Mouse (Mus musculus): Measurements from ENCODE around the gene Gm29776.
A peak's percentile ranks its signal among the peaks of the same experiment; 100 is the strongest.

DNA sequence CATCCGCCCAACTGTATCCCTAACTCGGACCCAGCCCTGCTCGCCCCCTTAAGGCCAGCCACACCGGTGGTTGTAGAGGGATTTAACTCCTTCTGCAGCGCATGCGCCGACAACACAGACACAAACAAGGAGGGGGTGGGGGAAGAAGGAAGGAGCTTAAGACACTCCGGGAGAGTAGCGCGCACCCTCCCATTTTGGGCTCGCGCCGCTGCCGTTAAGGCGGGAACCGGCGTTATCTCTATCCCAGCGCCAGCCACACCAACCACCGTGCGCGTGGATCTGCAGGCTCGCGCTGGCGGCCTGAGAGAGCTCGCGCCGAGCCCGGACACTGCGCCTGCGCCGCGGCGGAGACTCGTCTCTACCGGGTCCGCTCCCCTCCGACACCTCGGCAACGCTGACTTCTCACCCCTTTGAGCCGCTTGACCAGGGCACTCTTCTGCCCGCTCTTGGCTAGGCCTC, 12.5 kb downstream of the Gm29776 start, which contains the start of gene 1700123O20Rik:
- peak; percentile 25; the same call in 1 of the 2 replicates for TF ChIP-seq CTCF (IDR thresholded peaks at IDR 0.05; ENCODE audit: control insufficient read depth, insufficient read depth, low read length)
- TF ChIP-seq POLR2A (IDR thresholded peaks at IDR 0.05; ENCODE audit: borderline replicate concordance, control insufficient read depth, low read depth, low read length): no peak; the same call in 1 of the 2 replicates
